Mouse (Mus musculus) frontal cortex, postnatal 36 days (tissue): ENCODE measurements around the gene Gtf3a.
A peak's percentile ranks its signal among the peaks of the same experiment; 100 is the strongest.

Experiments
- DNase-seq, 2 experiments: peaks; one replicate each; pipeline ENCODE4 v3.0.0; 2022; ENCODE audit warnings: low spot score in 2 of 2

Gtf3a gene

GRCm38 (mm10) chr5:146983216-146983615 lies 34.8 kb downstream of the Gtf3a start:
- DNase-seq: peak; percentile 48 to 55

- DNase-seq: no peak
Observed at GRCm38 (mm10) chr5:146985725-146986433, 37.4 kb downstream of the Gtf3a start.

- no peak for DNase-seq
Observed at GRCm38 (mm10) chr5:146987588-146987987, 39.1 kb downstream of the Gtf3a start.

- no peak for DNase-seq
Observed at GRCm38 (mm10) chr5:146989051-146989450, 40.6 kb downstream of the Gtf3a start.

GRCm38 (mm10) chr5:146993509-146993908 lies 45.1 kb downstream of the Gtf3a start:
- no peak for DNase-seq

- no peak for DNase-seq
Observed at GRCm38 (mm10) chr5:146994973-146995372, 46.5 kb downstream of the Gtf3a start.

- no peak for DNase-seq
Observed at GRCm38 (mm10) chr5:146996812-146997211, 48.4 kb downstream of the Gtf3a start.

- DNase-seq: no peak
Observed at GRCm38 (mm10) chr5:146998802-146999201, 50.3 kb downstream of the Gtf3a start.

- DNase-seq: no peak
Observed at GRCm38 (mm10) chr5:147001312-147001711, 52.9 kb downstream of the Gtf3a start.

- DNase-seq: no peak
Observed at GRCm38 (mm10) chr5:147003303-147003702, 54.8 kb downstream of the Gtf3a start.
